Mouse (Mus musculus) intestine, embryonic 16.5 days (tissue): Measurements from ENCODE around the gene Foxo1. TPM values are rescaled to one million over a fixed set of nuclear protein-coding genes. Genes with fewer than 3 reads are reported as not detected.

Experiments used
- ATAC-seq: fragments of 200-750 bp; cut with Nextera tagmentation; 2 replicates; pipeline ENCODE4 v1.8.0; 2017; ENCODE audit warnings: moderate TSS enrichment, moderate library complexity
- H3K27ac ChIP-seq: fragments of 300-500 bp; sonication (generic); 2 replicates; pipeline ENCODE4 v1.5.1; 2014; ENCODE audit warnings: mild to moderate bottlenecking, low read length
- H3K27me3 ChIP-seq: fragments of 300-500 bp; sonication (generic); replicated peaks from 2 replicates; pipeline ENCODE4 v1.6.1; 2014; ENCODE audit warnings: low read length, control low read depth, mixed read lengths; ENCODE audit not compliant: control insufficient read depth, insufficient read depth
- H3K36me3 ChIP-seq: fragments of 300-500 bp; sonication (generic); 2 replicates; pipeline ENCODE4 v1.6.1; 2014; ENCODE audit warnings: low read length, control low read depth; ENCODE audit not compliant: control insufficient read depth, insufficient read depth
- H3K4me1 ChIP-seq: fragments of 300-500 bp; sonication (generic); 2 replicates; pipeline ENCODE4 v1.6.1; 2014; ENCODE audit warnings: low read length, control low read depth, mixed read lengths; ENCODE audit not compliant: control insufficient read depth, insufficient read depth
- H3K4me2 ChIP-seq: fragments of 300-500 bp; sonication (generic); 2 replicates; pipeline ENCODE4 v1.6.1; 2014; ENCODE audit warnings: low read depth, low read length, control low read depth
- H3K4me3 ChIP-seq: fragments of 300-500 bp; sonication (generic); 2 replicates; pipeline ENCODE4 v1.5.1; 2014; ENCODE audit warnings: mild to moderate bottlenecking, low read length
- H3K9ac ChIP-seq: fragments of 300-500 bp; sonication (generic); 2 replicates; pipeline ENCODE4 v1.6.1; 2014; ENCODE audit warnings: low read depth, low read length
- H3K9me3 ChIP-seq: fragments of 300-500 bp; sonication (generic); 2 replicates; pipeline ENCODE4 v1.6.1; 2016; ENCODE audit warnings: low read length, control low read depth; ENCODE audit not compliant: control insufficient read depth
- WGBS: fragments of 180-500 bp; shearing (Covaris S2); extraction: QIAGEN DNeasy Blood & Tissue Kit; methylation state at CpG from one replicate; pipeline ENCODE4 v1.1.7; 2014; 5-methylcytosine and 5-hydroxymethylcytosine counted together
- polyA plus RNA-seq: library from polyadenylated mRNA; unstranded; fragments of >200 nt; fragmentation: Nextera tagmentation; extraction: Ambion mirVana; gene quantifications from 2 replicates; pipeline ENCODE4 v1.2.1, GENCODE M21; 2015

Foxo1 gene
- polyA plus RNA-seq, result 3.5 and 4.4 TPM in 2 replicates

- WGBS, result under 1% methylated on average over 83 of the region's 85 CpGs
- Histone ChIP-seq H3K4me2 (peak within 1 kb of the TSS; percentile 94), H3K27me3 (no peaks in the 10 kb centered on the region), H3K27ac (peak within 1 kb of the TSS; percentile 96), H3K4me3 (peak within 1 kb of the TSS; percentile 96), H3K9me3 (no peaks in the 10 kb centered on the region), H3K9ac (peak within 1 kb of the TSS; percentile 89), H3K36me3 (no peaks in the 10 kb centered on the region), H3K4me1 (peaks cover 8% of the 10 kb centered on the region; the same call in 1 of the 2 replicates)
- peak; percentile 90 for ATAC-seq
Observed at GRCm38 (mm10) chr3:52267652-52268486, at the start of gene Foxo1. Foxo1 (plus strand) TSS chr3:52268336.

GRCm38 (mm10) chr3:52218864-52219263 lies 49.3 kb upstream of the Foxo1 start:
- WGBS, result 71% methylated on average over 7 of the region's 7 CpGs
- no peak overlapping the region for H3K4me2 ChIP-seq
- no peak overlapping the region for H3K4me3 ChIP-seq
- H3K9ac ChIP-seq, result no peak overlapping the region
- no peak for ATAC-seq
- 0 out of 2 replicates have a peak, but pooled peaks cover 4% of the 10 kb centered on the region for H3K4me1 ChIP-seq
- no peaks in the 10 kb centered on the region for H3K9me3 ChIP-seq
- no peaks in the 10 kb centered on the region for H3K27me3 ChIP-seq
- H3K27ac ChIP-seq, result no peak overlapping the region
- no peaks in the 10 kb centered on the region for H3K36me3 ChIP-seq

GRCm38 (mm10) chr3:52221082-52221481 lies 47.1 kb upstream of the Foxo1 start:
- 69% methylated on average over 3 of the region's 3 CpGs for WGBS

GRCm38 (mm10) chr3:52221931-52222330 lies 46.2 kb upstream of the Foxo1 start:
- no peak for ATAC-seq

More at GRCm38 (mm10) chr3:52221082-52221481, 47.1 kb upstream of the Foxo1 start:
- no peaks in the 10 kb centered on the region for H3K36me3 ChIP-seq
- H3K9me3 ChIP-seq, result no peaks in the 10 kb centered on the region
- no peak overlapping the region for H3K4me3 ChIP-seq
- H3K27ac ChIP-seq, result no peak overlapping the region
- H3K4me2 ChIP-seq, result no peak overlapping the region
- no peak for ATAC-seq
- no peaks in the 10 kb centered on the region for H3K27me3 ChIP-seq
- H3K9ac ChIP-seq, result no peak overlapping the region
- H3K4me1 ChIP-seq, result 0 out of 2 replicates have a peak, but pooled peaks cover 4% of the 10 kb centered on the region

GRCm38 (mm10) chr3:52236488-52236887 lies 31.6 kb upstream of the Foxo1 start:
- Histone ChIP-seq H3K27me3 (no peaks in the 10 kb centered on the region), H3K9me3 (no peaks in the 10 kb centered on the region), H3K4me3 (no peak overlapping the region), H3K4me2 (no peak overlapping the region), H3K4me1 (no peaks in the 10 kb centered on the region), H3K36me3 (no peaks in the 10 kb centered on the region), H3K9ac (no peak overlapping the region), H3K27ac (no peak overlapping the region)
- no peak for ATAC-seq
- whole genome bisulfite sequencing, result 86% methylated on average over 4 of the region's 4 CpGs

More at GRCm38 (mm10) chr3:52221931-52222330, 46.2 kb upstream of the Foxo1 start:
- H3K4me2 ChIP-seq, result no peak overlapping the region
- WGBS, result 51% methylated on average over 5 of the region's 5 CpGs
- no peak overlapping the region for H3K27ac ChIP-seq
- no peaks in the 10 kb centered on the region for H3K27me3 ChIP-seq
- H3K9ac ChIP-seq, result no peak overlapping the region
- H3K9me3 ChIP-seq, result no peaks in the 10 kb centered on the region
- no peaks in the 10 kb centered on the region for H3K36me3 ChIP-seq
- H3K4me1 ChIP-seq, result 0 out of 2 replicates have a peak, but pooled peaks cover 4% of the 10 kb centered on the region
- no peak overlapping the region for H3K4me3 ChIP-seq

- no peak overlapping the region for H3K4me3 ChIP-seq
- H3K27ac ChIP-seq, result no peak overlapping the region
- ATAC-seq, result no peak
- H3K9me3 ChIP-seq, result no peaks in the 10 kb centered on the region
- WGBS, result 88% methylated on average over 3 of the region's 3 CpGs
- no peak overlapping the region for H3K4me2 ChIP-seq
- H3K27me3 ChIP-seq, result no peaks in the 10 kb centered on the region
- no peak overlapping the region for H3K9ac ChIP-seq
- no peaks in the 10 kb centered on the region for H3K4me1 ChIP-seq
- no peaks in the 10 kb centered on the region for H3K36me3 ChIP-seq
Observed at GRCm38 (mm10) chr3:52237136-52237535, 31.0 kb upstream of the Foxo1 start.

- H3K9me3 ChIP-seq, result no peaks in the 10 kb centered on the region
- H3K4me2 ChIP-seq, result no peak overlapping the region
- H3K9ac ChIP-seq, result no peak overlapping the region
- 74% methylated on average over 5 of the region's 5 CpGs for WGBS
- no peak for ATAC-seq
- no peak overlapping the region for H3K27ac ChIP-seq
- H3K36me3 ChIP-seq, result no peaks in the 10 kb centered on the region
- H3K27me3 ChIP-seq, result no peaks in the 10 kb centered on the region
- no peaks in the 10 kb centered on the region for H3K4me1 ChIP-seq
- no peak overlapping the region for H3K4me3 ChIP-seq
Observed at GRCm38 (mm10) chr3:52241062-52241461, 27.1 kb upstream of the Foxo1 start.

- 0 out of 2 replicates have a peak, but pooled peaks have one; percentile 7 for ATAC-seq
- 43% methylated on average over 6 of the region's 6 CpGs for WGBS
Observed at GRCm38 (mm10) chr3:52242457-52243105, 25.6 kb upstream of the Foxo1 start.

GRCm38 (mm10) chr3:52243271-52244021 lies 24.7 kb upstream of the Foxo1 start:
- no peaks in the 10 kb centered on the region for H3K9me3 ChIP-seq
- 55% methylated on average over 12 of the region's 12 CpGs for WGBS
- no peak overlapping the region for H3K4me3 ChIP-seq
- no peaks in the 10 kb centered on the region for H3K36me3 ChIP-seq
- H3K4me1 ChIP-seq, result no peaks in the 10 kb centered on the region
- no peak overlapping the region for H3K9ac ChIP-seq
- H3K4me2 ChIP-seq, result no peak overlapping the region
- H3K27me3 ChIP-seq, result no peaks in the 10 kb centered on the region
- ATAC-seq, result no peak
- no peak overlapping the region for H3K27ac ChIP-seq

More at GRCm38 (mm10) chr3:52242457-52243105, 25.6 kb upstream of the Foxo1 start:
- Histone ChIP-seq H3K4me2 (no peak overlapping the region), H3K9ac (no peak overlapping the region), H3K4me1 (no peaks in the 10 kb centered on the region), H3K9me3 (no peaks in the 10 kb centered on the region), H3K27ac (no peak overlapping the region), H3K4me3 (no peak overlapping the region), H3K36me3 (no peaks in the 10 kb centered on the region), H3K27me3 (no peaks in the 10 kb centered on the region)
